Mouse (Mus musculus) cerebellum, adult 2 months (tissue): ENCODE measurements around the gene Ell2. TPM values are rescaled to one million over a fixed set of nuclear protein-coding genes. Genes with fewer than 3 reads are reported as not detected.

ENCODE experiments used
- DNase-seq, 2 experiments: peaks; one replicate each; pipeline ENCODE4 v3.0.0; 2021
- H3K27ac ChIP-seq: fragments of 200-500 bp; 2 replicates; pipeline ENCODE4 v1.5.1; 2012; ENCODE audit warnings: low read length, control low read depth, inconsistent platforms; ENCODE audit not compliant: insufficient read depth
- H3K27me3 ChIP-seq: fragments of 200-500 bp; 2 replicates; pipeline ENCODE4 v1.6.1; 2012; ENCODE audit warnings: inconsistent platforms, mild to moderate bottlenecking, low read length, moderate library complexity; ENCODE audit not compliant: control insufficient read depth, insufficient read depth
- H3K4me1 ChIP-seq: fragments of 200-500 bp; 2 replicates; pipeline ENCODE4 v1.6.1; 2011; ENCODE audit warnings: low read length; ENCODE audit not compliant: control insufficient read depth, insufficient read depth
- H3K4me3 ChIP-seq: fragments of 200-500 bp; replicated peaks from 2 replicates; pipeline ENCODE3; 2011; ENCODE audit warnings: mild to moderate bottlenecking, low read depth, low read length, control low read depth; ENCODE audit not compliant: insufficient read depth
- CTCF ChIP-seq: fragments of 200-500 bp; IDR thresholded peaks from 2 replicates; pipeline ENCODE4 v1.5.1; 2011; ENCODE audit warnings: low read depth, mild to moderate bottlenecking, control low read depth, low read length, moderate library complexity, borderline replicate concordance; ENCODE audit not compliant: insufficient read depth
- POLR2A ChIP-seq: fragments of 200-500 bp; IDR thresholded peaks from 2 replicates; pipeline ENCODE4 v1.6.1; 2011; ENCODE audit warnings: low read length, control low read depth, borderline replicate concordance; ENCODE audit not compliant: insufficient read depth
- WGBS: fragments of 180-500 bp; shearing (Covaris S2); methylation state at CpG from one replicate; pipeline ENCODE4 v1.1.7; 2018; 5-methylcytosine and 5-hydroxymethylcytosine counted together
- polyA plus RNA-seq: library from polyadenylated mRNA; depleted of rRNA; stranded (reverse); fragments of >200 nt; gene quantifications from 2 replicates; pipeline ENCODE4 v1.2.3, GENCODE M21; 2012

The Ell2 gene
- polyA plus RNA-seq, 1 experiment, result 8.2 TPM

DNA sequence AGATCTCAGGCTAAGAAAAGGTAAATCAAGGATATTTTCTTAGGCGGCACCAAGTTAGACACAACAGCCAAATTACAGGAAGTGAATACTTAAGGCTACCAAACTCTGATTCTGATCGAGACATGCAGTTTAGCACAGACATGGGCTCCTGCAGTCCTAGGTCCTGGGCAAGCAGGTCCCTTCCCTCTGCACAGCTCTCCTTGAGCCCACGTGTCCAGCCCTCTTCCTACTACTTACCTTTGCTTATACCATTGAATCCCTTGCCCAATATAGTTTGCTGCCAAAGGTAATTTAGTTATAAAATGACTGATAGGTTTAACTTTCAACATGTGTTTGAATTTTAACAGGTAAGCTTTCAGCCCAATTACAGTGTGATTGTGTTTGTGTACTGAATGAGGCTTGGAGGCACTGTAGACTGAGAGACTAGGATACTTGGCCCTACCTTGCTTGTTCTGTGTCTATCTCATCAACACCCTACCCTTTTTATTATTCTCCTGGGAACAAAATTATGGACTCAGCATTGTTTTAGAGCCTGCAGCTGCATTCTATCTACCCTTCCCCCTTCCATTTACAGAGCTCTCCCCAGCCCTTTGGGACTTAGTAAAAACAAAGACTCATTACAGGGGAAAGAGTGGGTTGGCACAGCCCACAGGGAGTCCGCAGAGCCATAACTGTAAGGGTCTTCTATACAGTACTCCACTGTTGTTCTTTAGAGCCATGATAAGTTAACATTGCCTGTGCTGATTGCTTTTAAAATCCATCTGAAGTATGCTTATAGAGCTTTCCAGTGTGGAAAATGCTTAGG, 20.2 kb downstream of the Ell2 start:
- DNase-seq, result no peak
- TF ChIP-seq POLR2A (no peak), CTCF (no peak)
- WGBS, result 77% methylated on average over 4 of the region's 4 CpGs
- H3K27ac ChIP-seq, result no peak overlapping the region; the same call in 1 of the 2 replicates
- no peaks in the 10 kb centered on the region for H3K27me3 ChIP-seq
- H3K4me1 ChIP-seq, result no peaks in the 10 kb centered on the region
- H3K4me3 ChIP-seq, result no peak overlapping the region

DNA sequence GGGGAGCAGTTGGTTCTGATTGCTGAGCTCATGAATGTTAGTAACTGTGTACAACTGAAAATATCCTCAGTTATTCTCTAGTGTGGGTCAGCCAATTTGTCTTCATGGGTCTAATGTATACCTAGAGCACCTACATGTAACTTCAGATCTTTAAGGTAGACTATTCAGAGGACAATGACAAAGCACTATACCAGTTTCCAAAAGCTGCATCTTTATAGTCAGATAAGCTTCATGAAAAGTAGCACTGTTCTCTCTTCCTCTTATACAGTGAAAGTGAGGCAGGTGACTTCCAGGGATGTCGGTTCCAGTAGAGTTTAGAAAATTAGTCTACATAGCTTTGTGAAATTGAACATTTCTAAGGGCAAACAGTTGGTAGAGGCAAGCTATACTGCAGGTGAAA, 21.4 kb downstream of the Ell2 start:
- Histone ChIP-seq H3K4me3 (no peak overlapping the region), H3K27ac (no peak overlapping the region), H3K27me3 (no peaks in the 10 kb centered on the region), H3K4me1 (no peaks in the 10 kb centered on the region)
- WGBS, result 91% methylated on average over 1 of the region's 1 CpGs
- no peak for DNase-seq
- no peak for TF ChIP-seq POLR2A
- no peak for TF ChIP-seq CTCF

GRCm38 (mm10) chr13:75729834-75730233, 23.3 kb downstream of the Ell2 start:
- no peak for DNase-seq
- WGBS, result 87% methylated on average over 1 of the region's 1 CpGs
- TF ChIP-seq POLR2A, result no peak
- no peak for TF ChIP-seq CTCF
- Histone ChIP-seq H3K4me3 (no peak overlapping the region), H3K27me3 (no peaks in the 10 kb centered on the region), H3K4me1 (no peaks in the 10 kb centered on the region), H3K27ac (no peak overlapping the region)

GRCm38 (mm10) chr13:75730717-75731116, 24.2 kb downstream of the Ell2 start:
- Histone ChIP-seq H3K27ac (no peak overlapping the region), H3K27me3 (no peaks in the 10 kb centered on the region), H3K4me1 (no peaks in the 10 kb centered on the region), H3K4me3 (no peak overlapping the region)
- no peak for DNase-seq
- no peak for TF ChIP-seq POLR2A
- no peak for TF ChIP-seq CTCF

GRCm38 (mm10) chr13:75733594-75734161, 27.1 kb downstream of the Ell2 start:
- DNase-seq, result no peak
- 77% methylated on average over 3 of the region's 3 CpGs for WGBS
- Histone ChIP-seq H3K4me1 (no peaks in the 10 kb centered on the region), H3K27me3 (no peaks in the 10 kb centered on the region), H3K27ac (no peak overlapping the region), H3K4me3 (no peak overlapping the region)
- TF ChIP-seq CTCF, result no peak

GRCm38 (mm10) chr13:75734231-75734630, 27.7 kb downstream of the Ell2 start:
- TF ChIP-seq POLR2A (no peak), CTCF (no peak)

DNA sequence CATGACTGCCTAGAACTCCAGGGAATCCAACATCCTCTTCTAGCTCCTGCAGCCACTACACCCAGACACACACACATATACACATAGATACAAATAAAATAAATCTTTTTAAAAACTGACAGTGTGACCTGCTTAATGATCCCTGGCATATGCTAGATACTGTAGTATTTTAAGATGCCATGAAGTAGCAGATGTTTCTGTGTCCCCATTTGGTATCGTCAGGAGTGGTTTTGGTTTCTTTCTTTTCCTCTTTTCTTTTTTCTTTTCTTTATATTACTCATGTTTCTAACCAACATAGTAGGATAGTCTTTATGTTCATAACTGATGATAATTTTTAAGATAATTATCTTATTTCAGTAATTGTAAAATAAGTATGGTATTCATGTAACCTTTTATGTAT, 29.0 kb downstream of the Ell2 start:
- no peaks in the 10 kb centered on the region for H3K4me1 ChIP-seq
- H3K27ac ChIP-seq, result no peak overlapping the region
- no peaks in the 10 kb centered on the region for H3K27me3 ChIP-seq
- no peak overlapping the region for H3K4me3 ChIP-seq
- 90% methylated on average over 1 of the region's 1 CpGs for WGBS
- DNase-seq, result no peak
- TF ChIP-seq POLR2A (no peak), CTCF (no peak)

More at GRCm38 (mm10) chr13:75734231-75734630, 27.7 kb downstream of the Ell2 start:
- Histone ChIP-seq H3K27ac (no peak overlapping the region), H3K27me3 (no peaks in the 10 kb centered on the region), H3K4me3 (no peak overlapping the region), H3K4me1 (no peaks in the 10 kb centered on the region)
- WGBS, result 92% methylated on average over 5 of the region's 5 CpGs
- no peak for DNase-seq

DNA sequence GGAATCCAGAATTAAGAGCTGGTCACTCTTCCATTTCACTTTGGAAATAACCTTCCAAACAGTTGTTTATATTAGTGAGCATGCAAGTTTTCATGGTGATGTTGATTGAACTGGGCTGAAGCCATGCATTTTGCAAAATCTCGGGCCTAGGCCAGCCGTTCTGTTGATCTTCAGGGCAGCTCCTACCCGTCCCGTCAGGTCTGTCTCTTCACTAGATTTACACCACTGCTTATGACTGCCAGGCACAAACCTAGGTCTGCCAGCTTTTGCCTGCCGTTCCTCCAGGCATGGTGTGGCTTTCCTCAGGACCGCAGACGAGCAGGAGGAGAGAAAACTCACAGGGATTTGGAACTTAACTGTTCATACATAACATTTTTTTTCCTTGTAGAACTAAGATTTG, 31.4 kb downstream of the Ell2 start:
- no peak for DNase-seq
- no peak overlapping the region for H3K4me3 ChIP-seq
- no peak overlapping the region for H3K27ac ChIP-seq
- H3K4me1 ChIP-seq, result no peaks in the 10 kb centered on the region
- no peaks in the 10 kb centered on the region for H3K27me3 ChIP-seq
- no peak for TF ChIP-seq CTCF
- TF ChIP-seq POLR2A, result no peak
- 58% methylated on average over 7 of the region's 7 CpGs for WGBS
